Mouse (Mus musculus) testis, adult 2 months (tissue): ENCODE results near the gene Hook2. TPM values are rescaled to one million over a fixed set of nuclear protein-coding genes. Genes with fewer than 3 reads are reported as not detected.

Experiments used
- H3K27ac ChIP-seq: fragments of 200-500 bp; 2 replicates; pipeline ENCODE4 v1.5.1; 2012; ENCODE audit warnings: low read depth, low read length; ENCODE audit not compliant: control insufficient read depth, insufficient read depth
- H3K27me3 ChIP-seq: fragments of 200-500 bp; 2 replicates; pipeline ENCODE4 v1.6.1; 2012; ENCODE audit warnings: mild to moderate bottlenecking, low read length, moderate library complexity; ENCODE audit not compliant: control insufficient read depth, insufficient read depth
- H3K36me3 ChIP-seq: fragments of 200-500 bp; 2 replicates; pipeline ENCODE4 v1.6.1; 2012; ENCODE audit warnings: mild to moderate bottlenecking, low read length; ENCODE audit not compliant: control insufficient read depth, insufficient read depth
- H3K4me1 ChIP-seq: fragments of 200-500 bp; 2 replicates; pipeline ENCODE4 v1.6.1; 2012; ENCODE audit warnings: low read length; ENCODE audit not compliant: control insufficient read depth, insufficient read depth
- H3K4me3 ChIP-seq: fragments of 200-500 bp; 2 replicates; pipeline ENCODE4 v1.5.1; 2012; ENCODE audit warnings: low read depth, mild to moderate bottlenecking, low read length, moderate library complexity, mixed read lengths; ENCODE audit not compliant: control insufficient read depth
- CTCF ChIP-seq: fragments of 200-500 bp; IDR thresholded peaks from 2 replicates; pipeline ENCODE4 v1.5.1; 2012; ENCODE audit warnings: low read depth, mild to moderate bottlenecking, inconsistent platforms, low read length, moderate library complexity; ENCODE audit not compliant: control insufficient read depth, insufficient read depth, insufficient replicate concordance
- POLR2A ChIP-seq: fragments of 200-500 bp; IDR thresholded peaks from 2 replicates; pipeline ENCODE4 v1.6.1; 2012; ENCODE audit warnings: low read depth, mild to moderate bottlenecking, inconsistent platforms, low read length, moderate library complexity; ENCODE audit not compliant: control insufficient read depth
- polyA plus RNA-seq: library from polyadenylated mRNA; depleted of rRNA; stranded (reverse); fragments of >200 nt; gene quantifications from 2 replicates; pipeline ENCODE4 v1.2.3, GENCODE M21; 2012; rRNA removed

Gene Hook2
- polyA plus RNA-seq, 1 experiment, result 55.4 TPM

GRCm38 (mm10) chr8:85035165-85035727 is 44.8 kb downstream of the Hook2 start:
- Histone ChIP-seq H3K27me3 (no peaks in the 10 kb centered on the region), H3K4me3 (peak overlapping the region; percentile 12), H3K36me3 (no peaks in the 10 kb centered on the region), H3K27ac (peak overlapping the region; percentile 61), H3K4me1 (peaks cover 13% of the 10 kb centered on the region)
- TF ChIP-seq CTCF (no peak), POLR2A (no peak)

GRCm38 (mm10) chr8:85035728-85036310 is 45.4 kb downstream of the Hook2 start:
- no peaks in the 10 kb centered on the region for H3K36me3 ChIP-seq

GRCm38 (mm10) chr8:85036381-85036717 is 45.9 kb downstream of the Hook2 start:
- Histone ChIP-seq H3K36me3 (no peaks in the 10 kb centered on the region; the same call in 1 of the 2 replicates), H3K4me1 (peaks cover 13% of the 10 kb centered on the region)
- TF ChIP-seq POLR2A (no peak), CTCF (no peak)

More at GRCm38 (mm10) chr8:85035728-85036310, 45.4 kb downstream of the Hook2 start:
- Histone ChIP-seq H3K27ac (peak overlapping the region; percentile 61), H3K4me3 (peak overlapping the region; percentile 12), H3K27me3 (no peaks in the 10 kb centered on the region), H3K4me1 (peaks cover 13% of the 10 kb centered on the region)
- no peak for TF ChIP-seq POLR2A
- TF ChIP-seq CTCF, result no peak

GRCm38 (mm10) chr8:85036718-85037365 is 46.4 kb downstream of the Hook2 start, which contains the start of gene Tnpo2:
TSS of gene Tnpo2 (plus strand) at chr8:85036915.
- Histone ChIP-seq H3K27me3 (no peaks in the 10 kb centered on the region), H3K4me3 (peak within 1 kb of the TSS; percentile 91), H3K4me1 (peaks cover 13% of the 10 kb centered on the region), H3K27ac (peak within 1 kb of the TSS; percentile 88), H3K36me3 (no peaks in the 10 kb centered on the region; the same call in 1 of the 2 replicates)
- TF ChIP-seq CTCF (no peak), POLR2A (peak; percentile 61)

More at GRCm38 (mm10) chr8:85036381-85036717, 45.9 kb downstream of the Hook2 start:
- H3K27me3 ChIP-seq, result no peaks in the 10 kb centered on the region
- peak overlapping the region; percentile 61; the same call in 1 of the 2 replicates for H3K27ac ChIP-seq
- peak overlapping the region; percentile 91 for H3K4me3 ChIP-seq

- H3K36me3 ChIP-seq, result no peaks in the 10 kb centered on the region; the same call in 1 of the 2 replicates
- H3K27ac ChIP-seq, result peak overlapping the region; percentile 85
- TF ChIP-seq POLR2A (no peak), CTCF (no peak)
- H3K4me1 ChIP-seq, result peaks cover 13% of the 10 kb centered on the region
- no peaks in the 10 kb centered on the region for H3K27me3 ChIP-seq
- H3K4me3 ChIP-seq, result peak overlapping the region; percentile 91
Observed at GRCm38 (mm10) chr8:85037366-85037680, 46.9 kb downstream of the Hook2 start.

GRCm38 (mm10) chr8:85037681-85038531 is 47.5 kb downstream of the Hook2 start:
- Histone ChIP-seq H3K4me3 (peak overlapping the region; percentile 91), H3K36me3 (no peaks in the 10 kb centered on the region; the same call in 1 of the 2 replicates), H3K4me1 (peaks cover 13% of the 10 kb centered on the region), H3K27ac (peak overlapping the region; percentile 68), H3K27me3 (no peaks in the 10 kb centered on the region)
- TF ChIP-seq POLR2A (0 out of 2 replicates have a peak, but pooled peaks have one; percentile 21), CTCF (no peak)

- Histone ChIP-seq H3K27me3 (no peaks in the 10 kb centered on the region), H3K4me3 (no peak overlapping the region), H3K36me3 (no peaks in the 10 kb centered on the region; the same call in 1 of the 2 replicates), H3K4me1 (no peaks in the 10 kb centered on the region), H3K27ac (no peak overlapping the region)
- TF ChIP-seq CTCF, result no peak
- no peak for TF ChIP-seq POLR2A
Observed at GRCm38 (mm10) chr8:85043619-85044018, 53.2 kb downstream of the Hook2 start.

Other genes starting within 250 kb of the Hook2 start
- 4.3 and 5.0 TPM in 2 replicates for gene Nfix, start 190.3 kb upstream of the Hook2 start, polyA plus RNA-seq
- 27.1 and 29.7 TPM in 2 replicates for gene Dand5, start 167.8 kb upstream of the Hook2 start, polyA plus RNA-seq
- 9.4 and 12.0 TPM in 2 replicates for gene Gadd45gip1, start 159.1 kb upstream of the Hook2 start, polyA plus RNA-seq
- 106 and 110 TPM in 2 replicates for gene Rad23a, start 149.9 kb upstream of the Hook2 start, polyA plus RNA-seq
- 318 and 384 TPM in 2 replicates for gene Calr, start 143.7 kb upstream of the Hook2 start, polyA plus RNA-seq
- 50.4 and 55.7 TPM in 2 replicates for gene Farsa, start 133.6 kb upstream of the Hook2 start, polyA plus RNA-seq
- gene Syce2, start 118.5 kb upstream of the Hook2 start, polyA plus RNA-seq, result 101 and 138 TPM in 2 replicates
- 8.1 and 10.5 TPM in 2 replicates for gene Gcdh, start 96.7 kb upstream of the Hook2 start, polyA plus RNA-seq
- 0.36 and 0.48 TPM in 2 replicates for gene Klf1, start 88.7 kb upstream of the Hook2 start, polyA plus RNA-seq
- 1.6 and 2.1 TPM in 2 replicates for gene Dnase2a, start 82.0 kb upstream of the Hook2 start, polyA plus RNA-seq
- 1.5 and 1.6 TPM in 2 replicates for gene Mast1, start 53.2 kb upstream of the Hook2 start, polyA plus RNA-seq
- 0.30 and 0.32 TPM in 2 replicates for gene Rtbdn, start 43.6 kb upstream of the Hook2 start, polyA plus RNA-seq
- gene Gm49661, start 21.2 kb upstream of the Hook2 start, polyA plus RNA-seq, result 477 and 542 TPM in 2 replicates
- 59.6 and 68.5 TPM in 2 replicates for gene Prdx2, start 21.0 kb upstream of the Hook2 start, polyA plus RNA-seq
- 1,424 and 1,585 TPM in 2 replicates for gene Rnaseh2a, start 20.8 kb upstream of the Hook2 start, polyA plus RNA-seq
- 5.7 and 9.3 TPM in 2 replicates for gene Junb, start 11.9 kb upstream of the Hook2 start, polyA plus RNA-seq
- gene Best2, start 23.9 kb downstream of the Hook2 start, polyA plus RNA-seq, result 0.08 TPM in 1 of 2 replicates, not detected in the other
- 203 and 208 TPM in 2 replicates for gene Asna1, start 34.7 kb downstream of the Hook2 start, polyA plus RNA-seq
- gene Trir, start 36.2 kb downstream of the Hook2 start, polyA plus RNA-seq, result 82.1 and 88.6 TPM in 2 replicates
- 44.7 and 44.9 TPM in 2 replicates for gene Tnpo2, start 46.3 kb downstream of the Hook2 start, polyA plus RNA-seq
- 83.8 and 91.5 TPM in 2 replicates for gene Fbxw9, start 69.5 kb downstream of the Hook2 start, polyA plus RNA-seq
- not detected in 2 replicates for gene Gm5741, start 77.4 kb downstream of the Hook2 start, polyA plus RNA-seq
- 20.0 and 22.2 TPM in 2 replicates for gene Dhps, start 81.2 kb downstream of the Hook2 start, polyA plus RNA-seq
- gene Wdr83os, start 90.1 kb downstream of the Hook2 start, polyA plus RNA-seq, result 32.1 and 32.6 TPM in 2 replicates
- gene Wdr83, start 90.7 kb downstream of the Hook2 start, polyA plus RNA-seq, result 21.1 and 21.4 TPM in 2 replicates
- 19.3 and 19.6 TPM in 2 replicates for gene Man2b1, start 92.7 kb downstream of the Hook2 start, polyA plus RNA-seq
- 0.21 and 0.24 TPM in 2 replicates for gene Zfp791, start 132.5 kb downstream of the Hook2 start, polyA plus RNA-seq
- gene Cks1brt, start 161.3 kb downstream of the Hook2 start, polyA plus RNA-seq, result not detected in 2 replicates
- gene Olfr371, start 235.4 kb downstream of the Hook2 start, polyA plus RNA-seq, result 0.53 and 0.61 TPM in 2 replicates